Mouse (Mus musculus) lung, embryonic 15.5 days (tissue): Measurements from ENCODE around the gene Zdhhc25. TPM values are rescaled to one million over a fixed set of nuclear protein-coding genes. Genes with fewer than 3 reads are reported as not detected.

ENCODE experiments used
- ATAC-seq: fragments of 200-750 bp; cut with Nextera tagmentation; 2 replicates; pipeline ENCODE4 v1.8.0; 2017; ENCODE audit warnings: moderate number of reproducible peaks, borderline replicate concordance; ENCODE audit not compliant: low FRiP score, low TSS enrichment; ENCODE audit errors: extremely low read depth
- H3K27ac ChIP-seq: fragments of 300-500 bp; sonication (generic); 2 replicates; pipeline ENCODE4 v1.5.1; 2015; ENCODE audit warnings: moderate library complexity, mild to moderate bottlenecking, inconsistent platforms
- H3K27me3 ChIP-seq: fragments of 300-500 bp; sonication (generic); 2 replicates; pipeline ENCODE4 v1.6.1; 2015; ENCODE audit warnings: inconsistent platforms
- H3K36me3 ChIP-seq: fragments of 300-500 bp; sonication (generic); 2 replicates; pipeline ENCODE4 v1.6.1; 2015; ENCODE audit warnings: inconsistent platforms
- H3K4me1 ChIP-seq: fragments of 300-500 bp; sonication (generic); 2 replicates; pipeline ENCODE4 v1.6.1; 2015; ENCODE audit warnings: inconsistent platforms
- H3K4me2 ChIP-seq: fragments of 300-500 bp; sonication (generic); 2 replicates; pipeline ENCODE4 v1.6.1; 2015; ENCODE audit warnings: inconsistent platforms, mild to moderate bottlenecking, moderate library complexity
- H3K4me3 ChIP-seq: fragments of 300-500 bp; sonication (generic); 2 replicates; pipeline ENCODE4 v1.5.1; 2015; ENCODE audit warnings: mild to moderate bottlenecking, inconsistent platforms
- H3K9ac ChIP-seq: fragments of 300-500 bp; sonication (generic); 2 replicates; pipeline ENCODE4 v1.6.1; 2015; ENCODE audit warnings: inconsistent platforms
- H3K9me3 ChIP-seq: fragments of 300-500 bp; sonication (generic); 2 replicates; pipeline ENCODE4 v1.6.1; 2016; ENCODE audit warnings: inconsistent platforms
- WGBS: fragments of 180-500 bp; shearing (Covaris S2); methylation state at CpG from one replicate; pipeline ENCODE4 v1.1.7; 2015; 5-methylcytosine and 5-hydroxymethylcytosine counted together
- polyA plus RNA-seq: library from polyadenylated mRNA; unstranded; fragments of >200 nt; fragmentation: Nextera tagmentation; extraction: Ambion mirVana; gene quantifications from 2 replicates; pipeline ENCODE4 v1.2.1, GENCODE M21; 2015

Gene Zdhhc25
- polyA plus RNA-seq, 1 experiment from 2014 or later = not detected

GRCm38 (mm10) chr15:88604669-88605414 is 4.7 kb downstream of the Zdhhc25 start:
- Histone ChIP-seq H3K9me3 (no peaks in the 10 kb centered on the region), H3K4me1 (no peaks in the 10 kb centered on the region), H3K27me3 (no peaks in the 10 kb centered on the region), H3K9ac (no peak overlapping the region), H3K36me3 (no peaks in the 10 kb centered on the region), H3K4me2 (no peak overlapping the region), H3K4me3 (no peak overlapping the region), H3K27ac (no peak overlapping the region)
- no peak for ATAC-seq
- WGBS = 78% methylated on average over 17 of the region's 17 CpGs

GRCm38 (mm10) chr15:88605415-88605785 is 5.3 kb downstream of the Zdhhc25 start:
- 77% methylated on average over 5 of the region's 5 CpGs for WGBS
- no peak overlapping the region for H3K27ac ChIP-seq

GRCm38 (mm10) chr15:88617125-88617524 is 17.0 kb downstream of the Zdhhc25 start:
- Histone ChIP-seq H3K9me3 (no peaks in the 10 kb centered on the region), H3K27me3 (no peaks in the 10 kb centered on the region), H3K4me2 (no peak overlapping the region), H3K9ac (no peak overlapping the region), H3K27ac (no peak overlapping the region), H3K4me1 (no peaks in the 10 kb centered on the region), H3K4me3 (no peak overlapping the region), H3K36me3 (no peaks in the 10 kb centered on the region)
- 73% methylated on average over 16 of the region's 16 CpGs for WGBS
- no peak for ATAC-seq

More at GRCm38 (mm10) chr15:88605415-88605785, 5.3 kb downstream of the Zdhhc25 start:
- H3K27me3 ChIP-seq = no peaks in the 10 kb centered on the region
- H3K9ac ChIP-seq = no peak overlapping the region
- no peaks in the 10 kb centered on the region for H3K36me3 ChIP-seq
- H3K9me3 ChIP-seq = no peaks in the 10 kb centered on the region
- H3K4me3 ChIP-seq = no peak overlapping the region
- no peak overlapping the region for H3K4me2 ChIP-seq
- H3K4me1 ChIP-seq = no peaks in the 10 kb centered on the region
- ATAC-seq = no peak

DNA sequence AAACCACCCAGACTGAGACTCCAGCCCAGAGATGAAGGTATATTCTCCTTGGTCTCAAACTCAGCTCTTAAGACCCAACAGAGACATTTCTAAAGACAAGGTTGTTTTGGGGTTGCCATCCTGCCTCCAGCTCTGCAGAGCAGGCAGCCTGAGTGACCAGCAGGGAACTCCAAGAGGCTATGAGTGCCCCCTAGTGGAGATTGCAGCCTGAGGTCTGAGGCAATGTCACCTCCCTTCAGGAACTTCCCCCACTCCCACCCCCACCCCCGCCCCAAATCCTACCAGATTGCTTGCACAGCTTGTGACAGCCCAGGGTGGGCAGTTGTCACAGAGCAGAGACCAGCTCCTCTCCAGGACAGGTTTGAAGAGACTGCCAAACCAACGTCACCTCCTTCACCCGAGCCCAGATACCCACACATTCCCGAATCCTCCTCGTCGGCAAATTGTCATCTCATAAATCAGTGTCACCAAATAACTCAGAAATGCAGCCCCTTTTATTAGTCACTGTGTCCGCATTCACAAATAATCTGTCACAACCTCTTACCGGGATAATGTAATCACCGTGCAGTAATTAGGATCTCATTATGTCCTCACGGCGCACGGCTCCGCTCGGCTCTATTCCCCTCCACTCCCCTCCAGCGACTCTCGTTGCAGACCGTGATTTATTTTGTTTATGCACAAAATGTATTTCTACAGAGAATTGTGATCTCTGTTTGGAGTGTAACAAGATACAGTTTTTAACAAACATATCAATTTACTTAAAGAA is 18.1 kb downstream of the Zdhhc25 start:
- no peak overlapping the region for H3K4me3 ChIP-seq
- no peaks in the 10 kb centered on the region for H3K27me3 ChIP-seq
- H3K9ac ChIP-seq = no peak overlapping the region
- H3K4me1 ChIP-seq = no peaks in the 10 kb centered on the region
- ATAC-seq = no peak
- 35% methylated on average over 17 of the region's 17 CpGs for WGBS
- no peaks in the 10 kb centered on the region for H3K36me3 ChIP-seq
- H3K4me2 ChIP-seq = no peak overlapping the region
- H3K27ac ChIP-seq = no peak overlapping the region
- H3K9me3 ChIP-seq = no peaks in the 10 kb centered on the region

DNA sequence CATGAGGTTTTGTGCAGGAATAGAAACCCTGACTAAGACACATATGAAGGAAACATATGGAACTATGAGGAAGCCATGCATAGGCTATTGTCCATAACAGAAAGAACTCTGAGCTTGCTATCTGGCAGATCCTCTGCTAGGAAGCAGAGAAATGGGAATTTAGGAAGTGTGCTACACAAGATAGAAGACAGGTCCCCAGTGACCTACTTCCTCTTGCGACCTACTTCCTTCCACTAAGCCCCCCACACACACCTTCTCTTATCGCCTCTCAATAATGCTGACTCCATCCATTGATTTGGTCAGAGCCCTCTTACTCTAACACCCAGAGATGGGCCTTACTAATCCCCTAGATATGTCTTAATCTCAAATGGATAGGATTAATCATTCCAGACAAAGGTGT is 19.9 kb downstream of the Zdhhc25 start:
- no peaks in the 10 kb centered on the region for H3K9me3 ChIP-seq
- no peaks in the 10 kb centered on the region for H3K4me1 ChIP-seq
- H3K9ac ChIP-seq = no peak overlapping the region
- H3K27ac ChIP-seq = no peak overlapping the region
- WGBS = 81% methylated on average over 2 of the region's 2 CpGs
- H3K4me2 ChIP-seq = no peak overlapping the region
- H3K36me3 ChIP-seq = no peaks in the 10 kb centered on the region
- no peak for ATAC-seq
- no peak overlapping the region for H3K4me3 ChIP-seq
- no peaks in the 10 kb centered on the region for H3K27me3 ChIP-seq

DNA sequence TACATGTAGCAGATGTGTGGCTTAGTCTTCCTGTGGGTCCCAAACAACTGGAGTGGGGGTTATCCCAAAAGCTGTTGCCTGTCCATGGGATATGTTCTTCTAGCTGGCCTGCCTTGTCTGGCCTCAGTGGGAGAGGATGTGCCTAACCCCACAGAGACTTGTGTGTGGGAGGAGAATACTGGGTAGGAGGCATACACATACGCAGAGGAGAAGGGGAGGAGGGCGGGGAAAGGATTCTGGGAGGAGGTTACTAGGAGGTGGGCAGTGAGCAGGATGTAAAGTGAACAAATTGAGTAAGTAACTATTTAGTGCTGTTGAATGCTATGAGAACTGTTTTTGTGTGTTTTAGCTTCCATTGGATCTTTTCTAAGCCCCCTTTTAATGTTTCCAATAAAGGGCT is 23.8 kb downstream of the Zdhhc25 start:
- 74% methylated on average over 2 of the region's 2 CpGs for WGBS
- ATAC-seq = no peak
- H3K27ac ChIP-seq = no peak overlapping the region
- no peaks in the 10 kb centered on the region for H3K9me3 ChIP-seq
- no peaks in the 10 kb centered on the region for H3K4me1 ChIP-seq
- no peak overlapping the region for H3K4me3 ChIP-seq
- no peak overlapping the region for H3K9ac ChIP-seq
- no peak overlapping the region for H3K4me2 ChIP-seq
- H3K27me3 ChIP-seq = no peaks in the 10 kb centered on the region
- H3K36me3 ChIP-seq = no peaks in the 10 kb centered on the region

- 81% methylated on average over 6 of the region's 6 CpGs for WGBS
- no peak overlapping the region for H3K4me2 ChIP-seq
- H3K4me1 ChIP-seq = no peaks in the 10 kb centered on the region
Observed at GRCm38 (mm10) chr15:88624874-88625277, 24.8 kb downstream of the Zdhhc25 start.

DNA sequence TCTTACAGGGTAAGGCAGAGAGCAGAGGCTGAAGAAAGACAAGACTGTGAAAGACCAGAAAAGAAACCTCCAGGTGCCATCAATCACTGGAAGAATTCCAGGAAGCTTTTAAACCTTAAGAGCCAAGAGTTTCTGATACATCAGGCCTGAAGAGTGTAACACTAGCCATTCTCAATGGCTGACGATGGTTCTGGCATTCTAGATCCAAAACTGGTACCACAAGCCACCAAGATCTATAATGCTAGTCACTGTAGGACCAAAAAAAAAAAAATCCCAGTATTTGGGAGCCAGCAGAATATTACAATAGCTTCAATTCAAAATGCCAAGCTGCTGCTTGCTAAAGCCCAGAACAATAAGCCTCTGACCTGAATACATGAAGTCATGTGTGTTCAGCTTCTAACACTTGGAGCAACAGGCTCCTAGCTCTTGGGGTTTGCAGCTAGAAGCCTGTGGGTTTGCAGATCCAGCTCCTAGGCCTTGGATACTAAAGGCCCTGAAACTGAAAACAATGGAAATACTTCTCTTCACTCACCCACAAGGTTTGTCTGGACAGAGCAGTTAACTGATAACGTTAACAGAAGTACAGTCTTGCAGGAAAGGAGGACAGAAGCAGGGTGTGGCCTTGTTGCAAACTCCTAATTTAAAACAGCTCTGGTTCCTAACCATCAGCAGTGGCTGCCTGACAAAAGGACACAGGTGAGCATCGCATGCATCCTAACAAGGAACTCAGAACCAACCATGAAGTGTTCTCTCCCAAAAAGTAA is 25.4 kb downstream of the Zdhhc25 start:
- Histone ChIP-seq H3K4me2 (no peak overlapping the region), H3K27ac (no peak overlapping the region), H3K9ac (no peak overlapping the region), H3K36me3 (no peaks in the 10 kb centered on the region), H3K4me1 (no peaks in the 10 kb centered on the region), H3K9me3 (no peaks in the 10 kb centered on the region), H3K27me3 (no peaks in the 10 kb centered on the region), H3K4me3 (no peak overlapping the region)
- 75% methylated on average over 3 of the region's 3 CpGs for WGBS
- ATAC-seq = no peak

More at GRCm38 (mm10) chr15:88624874-88625277, 24.8 kb downstream of the Zdhhc25 start:
- H3K27me3 ChIP-seq = no peaks in the 10 kb centered on the region
- H3K36me3 ChIP-seq = no peaks in the 10 kb centered on the region
- no peaks in the 10 kb centered on the region for H3K9me3 ChIP-seq
- no peak overlapping the region for H3K9ac ChIP-seq
- H3K27ac ChIP-seq = no peak overlapping the region
- no peak overlapping the region for H3K4me3 ChIP-seq
- no peak for ATAC-seq

- no peak overlapping the region for H3K9ac ChIP-seq
- H3K4me2 ChIP-seq = no peak overlapping the region
- no peaks in the 10 kb centered on the region for H3K36me3 ChIP-seq
- H3K4me3 ChIP-seq = no peak overlapping the region
- no peaks in the 10 kb centered on the region for H3K27me3 ChIP-seq
- no peaks in the 10 kb centered on the region for H3K9me3 ChIP-seq
- WGBS = 80% methylated on average over 5 of the region's 5 CpGs
- no peak overlapping the region for H3K27ac ChIP-seq
- no peak for ATAC-seq
- H3K4me1 ChIP-seq = no peaks in the 10 kb centered on the region
Observed at GRCm38 (mm10) chr15:88626886-88627488, 26.9 kb downstream of the Zdhhc25 start.

DNA sequence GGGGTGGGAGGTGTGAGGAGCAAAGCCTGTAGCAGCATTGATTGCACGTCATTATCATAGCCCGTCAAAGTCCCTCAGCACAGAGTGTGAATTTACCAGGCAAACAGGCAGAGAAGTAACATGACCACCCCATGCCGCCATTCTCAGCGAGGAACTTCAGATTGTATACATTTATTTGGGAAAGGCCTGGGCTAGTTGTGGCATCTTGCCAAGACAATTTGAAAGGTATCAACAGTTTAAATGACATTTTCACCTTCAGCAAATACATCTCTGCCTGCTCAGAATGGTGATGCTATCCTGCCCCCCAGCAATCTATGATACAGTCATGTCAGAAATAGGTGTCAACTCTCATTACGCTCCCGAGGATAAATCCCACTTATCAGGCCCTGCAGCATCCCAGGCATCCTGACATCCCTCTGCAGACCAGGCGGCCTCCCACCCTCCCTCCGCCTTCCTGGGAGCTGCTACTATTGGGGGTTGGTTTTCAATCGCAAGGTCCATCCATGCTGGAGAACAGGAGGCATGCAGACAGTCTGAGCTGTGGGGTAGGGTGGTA is 28.8 kb downstream of the Zdhhc25 start:
- Histone ChIP-seq H3K9me3 (no peaks in the 10 kb centered on the region), H3K4me3 (no peak overlapping the region), H3K36me3 (no peaks in the 10 kb centered on the region), H3K4me1 (no peaks in the 10 kb centered on the region), H3K27me3 (no peaks in the 10 kb centered on the region), H3K4me2 (no peak overlapping the region), H3K27ac (no peak overlapping the region), H3K9ac (no peak overlapping the region)
- ATAC-seq = no peak
- 55% methylated on average over 9 of the region's 9 CpGs for WGBS

GRCm38 (mm10) chr15:88635205-88635604 is 35.1 kb downstream of the Zdhhc25 start:
- Histone ChIP-seq H3K4me1 (no peaks in the 10 kb centered on the region), H3K4me2 (no peak overlapping the region), H3K4me3 (no peak overlapping the region), H3K36me3 (no peaks in the 10 kb centered on the region), H3K9ac (no peak overlapping the region), H3K27me3 (no peaks in the 10 kb centered on the region), H3K27ac (no peak overlapping the region), H3K9me3 (no peaks in the 10 kb centered on the region)
- no peak for ATAC-seq
- WGBS = 68% methylated on average over 5 of the region's 5 CpGs
